Mouse (Mus musculus) CD4-positive, CD25-positive, alpha-beta regulatory T cell, adult 4 months (primary cell): ENCODE data around the gene Fam57b. TPM values are rescaled to one million over a fixed set of nuclear protein-coding genes. Genes with fewer than 3 reads are reported as not detected.

Experiments used
- polyA plus RNA-seq, 2 experiments: library from polyadenylated mRNA; unstranded; fragments of 100-300 nt; shearing (Covaris generic); gene quantifications; one replicate each; pipeline ENCODE4 v1.2.1; 2017

The Fam57b gene
- polyA plus RNA-seq, 2 experiments from 2014 or later: not detected

Other genes starting within 250 kb of the Fam57b start
- 100 to 1,000 TPM; 228 to 250 TPM for gene Eif3c, start 231.3 kb upstream of the Fam57b start, polyA plus RNA-seq
- 1 to 10 TPM in 1 of 2 experiments, under 1 TPM in 1; 0.36 to 1.5 TPM for gene Apobr, start 212.7 kb upstream of the Fam57b start, polyA plus RNA-seq
- 100 to 1,000 TPM in 1 of 2 experiments, 10 to 100 TPM in 1; 79.9 to 150 TPM for gene Cln3, start 211.9 kb upstream of the Fam57b start, polyA plus RNA-seq
- gene Il27, start 202.7 kb upstream of the Fam57b start, polyA plus RNA-seq: not detected
- under 1 TPM in 1 of 2 experiments, not detected in 1; 0.42 TPM for gene Nupr1, start 166.8 kb upstream of the Fam57b start, polyA plus RNA-seq
- 100 to 1,000 TPM in 1 of 2 experiments, 10 to 100 TPM in 1; 93.1 to 113 TPM for gene Sgf29, start 148.4 kb upstream of the Fam57b start, polyA plus RNA-seq
- 1 to 10 TPM in 1 of 2 experiments, under 1 TPM in 1; 0.82 to 1.3 TPM for gene Sult1a1, start 121.2 kb upstream of the Fam57b start, polyA plus RNA-seq
- gene Bola2, start 102.3 kb upstream of the Fam57b start, polyA plus RNA-seq: 100 to 1,000 TPM in 1 of 2 experiments, 10 to 100 TPM in 1; 82.6 to 175 TPM
- 10 to 100 TPM; 10.6 to 21.4 TPM for gene Slx1b, start 101.9 kb upstream of the Fam57b start, polyA plus RNA-seq
- 1,000 to 10,000 TPM; 2,251 to 2,782 TPM for gene Coro1a, start 89.9 kb upstream of the Fam57b start, polyA plus RNA-seq
- 10 to 100 TPM; 16.9 to 17.8 TPM for gene Mapk3, start 38.1 kb upstream of the Fam57b start, polyA plus RNA-seq
- gene Gdpd3, start 31.3 kb upstream of the Fam57b start, polyA plus RNA-seq: 10 to 100 TPM; 13.9 to 17.4 TPM
- 10 to 100 TPM; 58.4 to 83.8 TPM for gene Ypel3, start 20.7 kb upstream of the Fam57b start, polyA plus RNA-seq
- 1 to 10 TPM; 5.9 to 7.5 TPM for gene Tbx6, start 16.2 kb upstream of the Fam57b start, polyA plus RNA-seq
- gene Ppp4c, start 5.2 kb upstream of the Fam57b start, polyA plus RNA-seq: 100 to 1,000 TPM; 139 to 140 TPM
- not detected for gene 4930451I11Rik, start 34.0 kb downstream of the Fam57b start, polyA plus RNA-seq
- gene Doc2a, start 49.7 kb downstream of the Fam57b start, polyA plus RNA-seq: not detected
- gene Hirip3, start 64.3 kb downstream of the Fam57b start, polyA plus RNA-seq: 10 to 100 TPM; 12.7 to 20.6 TPM
- 10 to 100 TPM; 53.9 to 55.7 TPM for gene Ino80e, start 64.7 kb downstream of the Fam57b start, polyA plus RNA-seq
- gene Taok2, start 87.0 kb downstream of the Fam57b start, polyA plus RNA-seq: 10 to 100 TPM; 15.3 to 15.6 TPM
- 10 to 100 TPM; 40.2 to 53.2 TPM for gene Tmem219, start 125.2 kb downstream of the Fam57b start, polyA plus RNA-seq
- 1 to 10 TPM; 5.5 to 8.9 TPM for gene Kctd13, start 131.2 kb downstream of the Fam57b start, polyA plus RNA-seq
- under 1 TPM; 0.48 to 0.51 TPM for gene Asphd1, start 151.9 kb downstream of the Fam57b start, polyA plus RNA-seq
- 1 to 10 TPM; 1.5 to 1.8 TPM for gene Sez6l2, start 152.9 kb downstream of the Fam57b start, polyA plus RNA-seq
- gene Cdipt, start 178.2 kb downstream of the Fam57b start, polyA plus RNA-seq: 100 to 1,000 TPM; 121 to 152 TPM
- gene Cdiptos, start 178.4 kb downstream of the Fam57b start, polyA plus RNA-seq: 1 to 10 TPM in 1 of 2 experiments, under 1 TPM in 1; 0.32 to 1.1 TPM
- gene Mvp, start 217.0 kb downstream of the Fam57b start, polyA plus RNA-seq: 10 to 100 TPM; 13.7 to 20.9 TPM
- 1 to 10 TPM; 1.3 to 2.4 TPM for gene Pagr1b, start 218.8 kb downstream of the Fam57b start, polyA plus RNA-seq
- 10 to 100 TPM; 49.2 to 70.1 TPM for gene Pagr1a, start 219.7 kb downstream of the Fam57b start, polyA plus RNA-seq
- gene Gm42742, start 223.4 kb downstream of the Fam57b start, polyA plus RNA-seq: 10 to 100 TPM; 12.5 to 49.1 TPM
- gene Prrt2, start 223.5 kb downstream of the Fam57b start, polyA plus RNA-seq: 1 to 10 TPM; 2.6 to 3.3 TPM
- 10 to 100 TPM; 14.5 to 18.4 TPM for gene Maz, start 229.4 kb downstream of the Fam57b start, polyA plus RNA-seq
- 10 to 100 TPM; 13.9 to 20.5 TPM for gene Kif22, start 244.8 kb downstream of the Fam57b start, polyA plus RNA-seq